Mouse (Mus musculus): ENCODE measurements around the gene Gm27029. TPM values are rescaled to one million over a fixed set of nuclear protein-coding genes. Genes with fewer than 3 reads are reported as not detected.
"Not testable (repeated sequence)": the region's sequence is repeated elsewhere in the genome, so short reads cannot be mapped to it uniquely, and the experiment has no call there.

Gene Gm27029
- polyA plus RNA-seq, 1 experiment from 2014 or later: 7.6 TPM

DNA sequence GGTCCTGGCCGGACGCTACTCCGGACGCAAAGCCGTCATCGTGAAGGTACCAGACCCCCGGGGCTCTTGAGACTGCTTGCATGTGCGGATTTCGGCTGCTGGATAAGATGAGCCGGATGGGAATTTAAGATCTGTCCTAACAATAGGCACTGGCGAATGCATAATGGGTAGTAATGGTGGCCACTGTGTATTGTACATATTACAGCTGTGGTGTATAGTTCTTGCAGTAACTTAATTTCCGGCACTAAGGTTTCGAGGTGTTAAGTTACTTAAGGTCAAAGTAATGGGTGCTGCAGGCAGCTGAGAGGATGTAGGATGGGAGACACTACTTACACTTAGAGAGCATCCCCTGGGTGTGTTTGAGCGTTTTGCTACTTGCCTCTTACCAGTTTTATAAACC is 18.2 kb upstream of the Gm27029 start:
- TF ChIP-seq CTCF (IDR thresholded peaks at IDR 0.05): no peak
- CTCF ChIA-PET: interaction anchor here (0.7 to 1.8 kb wide), 4 partner anchors 10 to 26 kb away, joined by 3 to 11 read pairs (median 9); partner anchors contain the start of gene Aarsd1
- no peaks in the 10 kb centered on the region for H3K27me3 ChIP-seq
- no peak for DNase-seq (ENCODE audit: low read depth, low spot score)
- POLR2A ChIA-PET: interaction anchor here (3.0 kb wide), 1 partner anchor 26 kb away, joined by 12 read pairs; the partner anchor contains the start of gene Aarsd1
- in situ Hi-C loops (cut with MboI; ENCODE audit: low pct_unique_long_range_greater_than_20kb): no loop called here
- ATAC-seq: peak; percentile 6

DNA sequence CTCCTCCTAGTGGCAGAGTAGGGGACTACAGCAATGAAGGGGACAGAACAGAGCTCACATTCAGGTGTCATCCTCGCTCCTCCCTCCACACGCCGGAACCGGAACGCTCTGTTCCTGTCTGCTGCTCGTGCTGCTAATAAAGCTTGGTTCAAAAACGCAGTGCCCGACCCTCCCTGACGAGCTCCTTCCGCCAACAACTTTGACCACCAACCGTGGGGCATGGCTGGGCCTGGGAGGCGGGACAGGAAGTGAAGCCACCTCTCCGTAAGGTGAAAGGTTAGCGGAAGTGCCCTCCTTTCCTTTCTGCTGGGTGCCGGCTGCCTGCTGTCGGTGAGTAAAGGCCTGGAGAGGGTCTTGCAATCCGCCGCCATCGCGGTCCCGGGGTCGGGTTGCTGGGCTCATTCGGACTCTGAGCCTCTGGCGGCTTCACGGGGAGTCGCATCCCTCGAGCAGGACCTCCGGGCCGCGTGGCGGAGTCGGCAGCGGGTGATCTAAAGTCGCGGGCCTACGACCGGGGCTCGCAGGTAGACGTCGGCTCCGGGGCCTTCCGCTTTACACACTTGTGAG is 17.6 kb upstream of the Gm27029 start, which contains the start of gene Rpl27:
Gene Rpl27 (plus strand): TSS at position 172 of the 567 bp plus-strand sequence.
- ChIA-PET CTCF (interaction anchor here (0.7 to 1.8 kb wide), 7 partner anchors 9 to 118 kb away, joined by 3 to 11 read pairs (median 3); partner anchors contain the start of gene Aarsd1), POLR2A (interaction anchor here (0.7 to 3.0 kb wide), 2 partner anchors 23 to 25 kb away, joined by 5 to 12 read pairs; partner anchors contain the start of gene Aarsd1)
- in situ Hi-C loops (cut with MboI; ENCODE audit: low pct_unique_long_range_greater_than_20kb): no loop called here
- ATAC-seq: peak; percentile 92
- peak; percentile 67 for TF ChIP-seq CTCF (IDR thresholded peaks at IDR 0.05)
- no peaks in the 10 kb centered on the region for H3K27me3 ChIP-seq
- DNase-seq (ENCODE audit: low read depth, low spot score): peak; percentile 97

- DNase-seq (ENCODE audit: low read depth, low spot score); in situ Hi-C loops (cut with MboI; ENCODE audit: low pct_unique_long_range_greater_than_20kb); H3K27me3 ChIP-seq; ATAC-seq: not testable (repeated sequence)
- ChIA-PET POLR2A (interaction anchor here (0.6 to 3.0 kb wide), 4 partner anchors 14 to 150 kb away, joined by 3 to 12 read pairs (median 4); partner anchors contain the start of gene Aarsd1), CTCF (interaction anchor here (0.7 to 1.8 kb wide), 7 partner anchors 9 to 118 kb away, joined by 3 to 11 read pairs (median 3); partner anchors contain the start of gene Aarsd1)
Measured at GRCm38 (mm10) chr11:101441450-101442126, 17.0 kb upstream of the Gm27029 start.

- ATAC-seq; POLR2A ChIA-PET; in situ Hi-C loops (cut with MboI; ENCODE audit: low pct_unique_long_range_greater_than_20kb); DNase-seq (ENCODE audit: low read depth, low spot score); H3K27me3 ChIP-seq; CTCF ChIA-PET: not testable (repeated sequence)
Measured at GRCm38 (mm10) chr11:101438006-101438405, 13.4 kb upstream of the Gm27029 start.

DNA sequence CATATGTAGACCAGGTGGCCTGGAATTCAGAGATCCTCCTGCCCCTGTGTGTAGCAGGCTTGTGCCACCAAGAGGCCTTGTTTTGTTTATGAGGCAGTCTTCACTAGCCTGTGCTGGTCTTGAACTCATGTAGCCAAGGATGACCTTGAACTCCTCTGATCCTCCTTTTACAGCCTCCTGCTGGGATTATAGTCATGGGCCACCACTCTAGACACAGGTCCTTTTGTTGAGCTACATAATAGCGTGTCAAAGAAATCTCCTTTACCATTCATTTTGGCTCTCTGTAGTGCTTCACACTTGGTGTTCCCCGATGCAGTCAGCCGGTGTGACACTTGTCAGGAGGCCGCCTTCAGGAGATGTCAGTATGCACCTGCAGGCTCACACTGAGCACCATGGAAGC is 12.3 kb upstream of the Gm27029 start:
- ChIA-PET CTCF (interaction anchor here (1.5 kb wide), 1 partner anchor 21 kb away, joined by 3 read pairs; no protein-coding TSS in a partner anchor), POLR2A (interaction anchor here (0.7 kb wide), 1 partner anchor 87 kb away, joined by 4 read pairs; no protein-coding TSS in a partner anchor)
- in situ Hi-C loops (cut with MboI; ENCODE audit: low pct_unique_long_range_greater_than_20kb): no loop called here
- H3K27me3 ChIP-seq: no peaks in the 10 kb centered on the region
- TF ChIP-seq CTCF (IDR thresholded peaks at IDR 0.05): no peak
- ATAC-seq (no peak), DNase-seq (ENCODE audit: low read depth, low spot score) (no peak)

DNA sequence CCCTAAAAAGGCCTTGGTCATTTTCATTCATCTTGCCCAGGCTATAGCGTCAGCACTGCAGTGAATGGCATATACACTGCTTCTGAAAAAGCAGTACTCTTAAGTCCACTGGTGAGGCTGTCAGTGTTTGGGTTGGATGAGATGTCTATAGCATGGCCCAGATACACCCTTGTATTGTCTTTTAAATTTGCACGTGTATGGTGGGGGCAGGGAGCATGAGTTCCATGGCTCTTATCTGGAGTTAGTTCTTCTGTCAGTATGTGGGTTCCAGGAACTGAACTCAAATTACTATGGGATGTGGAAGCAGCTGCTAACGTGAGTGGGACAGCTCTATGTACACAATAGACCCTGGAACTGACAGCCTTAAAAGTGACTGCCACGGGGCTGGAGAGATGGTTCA is 11.2 kb upstream of the Gm27029 start:
- TF ChIP-seq CTCF (IDR thresholded peaks at IDR 0.05): no peak
- ATAC-seq (no peak), DNase-seq (ENCODE audit: low read depth, low spot score) (no peak)
- no peaks in the 10 kb centered on the region for H3K27me3 ChIP-seq
- CTCF ChIA-PET: no interaction called here
- in situ Hi-C loops (cut with MboI; ENCODE audit: low pct_unique_long_range_greater_than_20kb): no loop called here
- POLR2A ChIA-PET: no interaction called here

DNA sequence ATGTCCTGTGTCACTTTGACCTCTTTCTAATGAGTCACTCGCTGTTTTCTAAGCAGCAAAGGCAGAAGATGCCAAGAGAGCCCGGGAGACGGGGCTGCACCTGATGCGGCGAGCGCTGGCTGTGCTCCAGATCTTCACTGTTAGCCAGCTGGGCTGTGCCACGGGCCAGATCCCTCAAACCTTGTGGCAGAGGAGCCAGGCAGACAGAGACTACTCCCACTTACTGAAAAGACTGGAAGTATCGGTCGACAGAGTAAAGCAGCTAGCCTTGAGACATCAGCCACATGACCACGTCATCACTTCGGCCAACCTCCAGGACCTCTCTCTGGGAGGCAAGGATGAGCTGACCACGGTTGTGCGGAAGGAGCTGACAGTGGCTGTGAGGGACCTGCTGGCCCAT is 8.8 kb upstream of the Gm27029 start:
- no peak for TF ChIP-seq CTCF (IDR thresholded peaks at IDR 0.05)
- POLR2A ChIA-PET: no interaction called here
- DNase-seq (ENCODE audit: low read depth, low spot score): no peak
- no peaks in the 10 kb centered on the region for H3K27me3 ChIP-seq
- ATAC-seq: no peak
- CTCF ChIA-PET: interaction anchor here (0.7 to 1.7 kb wide), 2 partner anchors 9 to 13 kb away, joined by 3 to 10 read pairs; partner anchors contain the start of gene Rpl27
- in situ Hi-C loops (cut with MboI; ENCODE audit: low pct_unique_long_range_greater_than_20kb): no loop called here

DNA sequence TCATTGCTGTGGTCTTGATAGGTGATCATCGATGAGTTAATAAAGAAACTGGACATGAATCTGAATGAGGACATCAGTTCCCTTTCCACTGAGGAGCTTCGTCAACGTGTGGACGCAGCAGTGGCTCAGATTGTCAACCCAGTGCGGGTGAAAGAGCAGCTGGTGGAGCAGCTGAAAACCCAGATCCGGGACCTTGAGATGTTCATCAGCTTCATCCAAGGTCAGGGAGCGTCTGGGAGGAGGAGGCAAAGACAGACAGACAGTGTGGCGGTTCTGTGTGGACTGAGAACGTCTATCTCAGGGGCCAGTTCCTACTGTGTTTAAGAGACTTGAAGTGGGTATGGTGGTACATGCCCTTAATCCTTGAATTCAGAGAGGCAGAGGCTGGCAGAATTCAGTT is 6.7 kb upstream of the Gm27029 start:
- ATAC-seq (no peak), DNase-seq (ENCODE audit: low read depth, low spot score) (no peak)
- no peaks in the 10 kb centered on the region for H3K27me3 ChIP-seq
- in situ Hi-C loops (cut with MboI; ENCODE audit: low pct_unique_long_range_greater_than_20kb): no loop called here
- ChIA-PET CTCF (interaction anchor here (0.7 kb wide), 1 partner anchor 36 kb away, joined by 4 read pairs; no protein-coding TSS in a partner anchor), POLR2A (no interaction called here)
- TF ChIP-seq CTCF (IDR thresholded peaks at IDR 0.05): no peak

- no peak for TF ChIP-seq CTCF (IDR thresholded peaks at IDR 0.05)
- ChIA-PET CTCF (interaction anchor here (1.0 kb wide), 1 partner anchor 16 kb away, joined by 3 read pairs; the partner anchor contains the start of gene Rpl27), POLR2A (interaction anchor here (0.7 kb wide), 1 partner anchor 128 kb away, joined by 3 read pairs; no protein-coding TSS in a partner anchor)
- in situ Hi-C loops (cut with MboI; ENCODE audit: low pct_unique_long_range_greater_than_20kb): no loop called here
- ATAC-seq: no peak
- DNase-seq (ENCODE audit: low read depth, low spot score): no peak
- H3K27me3 ChIP-seq: no peaks in the 10 kb centered on the region
Measured at GRCm38 (mm10) chr11:101426165-101426564, 1.6 kb upstream of the Gm27029 start.

DNA sequence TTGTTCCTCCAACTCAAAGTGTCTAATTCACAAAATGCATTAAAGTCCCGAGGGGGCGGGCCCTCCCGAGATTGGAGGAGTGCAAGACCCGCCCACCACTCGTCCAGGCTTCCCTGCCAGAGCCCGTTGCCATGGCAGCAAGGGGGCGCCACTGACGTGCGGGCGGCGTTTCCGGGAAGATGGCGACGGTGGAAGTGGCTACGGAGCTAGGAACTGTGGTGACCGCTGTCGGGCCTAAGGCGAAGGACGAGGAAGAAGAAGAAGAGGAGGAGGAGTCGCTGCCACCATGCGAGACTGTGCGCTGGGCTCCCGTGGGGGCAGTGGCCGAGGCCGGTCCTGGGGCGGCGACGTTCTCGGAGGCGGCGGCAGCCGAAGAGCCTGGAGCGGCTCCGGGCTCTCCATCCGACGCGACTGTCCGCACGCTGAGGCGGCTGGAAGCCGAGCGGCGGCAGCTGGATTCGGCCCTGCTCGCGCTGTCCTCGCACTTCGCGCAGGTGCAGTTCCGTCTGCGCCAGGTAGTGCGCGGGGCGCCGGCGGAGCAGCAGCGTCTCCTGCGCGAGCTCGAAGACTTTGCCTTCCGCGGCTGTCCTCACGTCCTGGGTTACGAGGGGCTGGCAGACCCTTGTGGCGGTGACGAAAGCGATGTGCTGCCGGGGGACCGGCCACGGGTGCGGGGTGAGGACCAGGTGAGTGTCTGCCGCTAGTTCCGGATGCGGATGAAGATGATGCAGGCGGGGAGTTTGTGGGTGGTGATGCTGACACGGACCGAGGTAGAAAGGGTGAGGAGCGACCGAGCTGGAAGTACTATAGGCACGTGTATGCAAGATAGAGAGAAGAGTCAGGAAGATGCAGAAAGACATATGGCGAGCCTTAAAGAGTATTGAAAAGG is 573 bp upstream of the Gm27029 start, which contains the start of the genes Rundc1 and Ptges3l:
Gene Rundc1 (plus strand): TSS at position 161 of the 889 bp plus-strand sequence.
Gene Ptges3l (minus strand): TSS at position 409 of the 889 bp plus-strand sequence.
- DNase-seq (ENCODE audit: low read depth, low spot score) (peak; percentile 65), ATAC-seq (peak; percentile 86)
- ChIA-PET CTCF (interaction anchor here (1.0 kb wide), 1 partner anchor 17 kb away, joined by 3 read pairs; the partner anchor contains the start of gene Rpl27), POLR2A (interaction anchor here (1.0 to 1.5 kb wide), 2 partner anchors 9 to 19 kb away, joined by 3 to 6 read pairs; no protein-coding TSS in a partner anchor)
- H3K27me3 ChIP-seq: no peaks in the 10 kb centered on the region
- TF ChIP-seq CTCF (IDR thresholded peaks at IDR 0.05): no peak
- in situ Hi-C loops (cut with MboI; ENCODE audit: low pct_unique_long_range_greater_than_20kb): no loop called here
